Mouse (Mus musculus) c-Kit-positive CD71-positive TER-119-positive erythroid progenitor cells, embryonic 14.5 days (primary cell): ENCODE results near the gene Ostc.

Experiments used
- DNase-seq: peaks from one replicate; pipeline ENCODE4 v3.0.0-alpha.2; 2013; ENCODE audit warnings: low spot score

The Ostc gene

DNA sequence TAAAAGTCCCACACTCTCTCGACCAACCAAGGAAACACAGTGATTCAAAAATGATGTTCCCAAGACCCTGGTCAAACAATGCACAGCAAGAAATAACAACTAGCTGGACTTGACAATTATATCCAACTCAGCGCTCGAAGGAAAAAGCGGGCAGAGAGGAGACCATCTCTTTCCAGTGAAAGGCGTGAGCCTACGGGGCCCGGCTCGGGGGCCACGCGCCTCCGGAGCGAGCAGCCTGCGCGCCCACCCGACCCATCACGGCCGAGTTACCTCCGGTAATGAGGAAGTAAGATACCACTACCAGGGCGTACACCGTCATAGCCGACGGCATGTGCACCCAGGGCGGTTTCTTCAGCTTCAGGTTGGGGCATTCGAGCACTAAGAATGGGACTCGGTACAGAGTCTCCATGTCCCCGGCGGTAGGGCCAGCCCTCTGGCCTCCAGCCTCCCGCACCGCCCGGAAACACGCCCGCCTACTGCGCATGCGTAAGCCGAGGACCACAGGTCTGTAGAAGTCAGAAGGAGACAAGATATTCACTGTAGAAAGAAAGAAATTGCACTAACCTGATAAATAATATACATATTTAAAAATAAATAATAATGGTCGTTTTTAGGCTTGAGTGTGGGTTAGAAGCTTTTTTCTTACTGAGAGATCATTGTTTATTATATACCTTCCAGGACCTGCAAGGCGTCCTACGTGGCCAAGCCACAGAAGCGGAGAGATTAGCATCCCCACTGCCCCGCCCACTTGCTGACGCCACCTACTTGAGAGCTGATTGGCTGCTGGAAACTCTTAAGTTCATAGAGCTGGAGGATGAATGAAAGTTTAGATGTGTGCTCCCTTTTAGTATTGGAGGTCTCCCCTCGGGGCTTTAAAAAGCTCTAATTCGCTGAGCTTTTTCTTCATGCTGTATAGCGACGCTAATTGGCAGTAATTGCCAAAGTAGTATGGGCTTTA, at the start of gene Ostc:
TSS of gene Ostc (minus strand) at position 478 of the 958 bp plus-strand sequence.
- peak; percentile 98 for DNase-seq

GRCm38 (mm10) chr3:130758157-130758841, 49.1 kb upstream of the Ostc start:
- no peak for DNase-seq

DNA sequence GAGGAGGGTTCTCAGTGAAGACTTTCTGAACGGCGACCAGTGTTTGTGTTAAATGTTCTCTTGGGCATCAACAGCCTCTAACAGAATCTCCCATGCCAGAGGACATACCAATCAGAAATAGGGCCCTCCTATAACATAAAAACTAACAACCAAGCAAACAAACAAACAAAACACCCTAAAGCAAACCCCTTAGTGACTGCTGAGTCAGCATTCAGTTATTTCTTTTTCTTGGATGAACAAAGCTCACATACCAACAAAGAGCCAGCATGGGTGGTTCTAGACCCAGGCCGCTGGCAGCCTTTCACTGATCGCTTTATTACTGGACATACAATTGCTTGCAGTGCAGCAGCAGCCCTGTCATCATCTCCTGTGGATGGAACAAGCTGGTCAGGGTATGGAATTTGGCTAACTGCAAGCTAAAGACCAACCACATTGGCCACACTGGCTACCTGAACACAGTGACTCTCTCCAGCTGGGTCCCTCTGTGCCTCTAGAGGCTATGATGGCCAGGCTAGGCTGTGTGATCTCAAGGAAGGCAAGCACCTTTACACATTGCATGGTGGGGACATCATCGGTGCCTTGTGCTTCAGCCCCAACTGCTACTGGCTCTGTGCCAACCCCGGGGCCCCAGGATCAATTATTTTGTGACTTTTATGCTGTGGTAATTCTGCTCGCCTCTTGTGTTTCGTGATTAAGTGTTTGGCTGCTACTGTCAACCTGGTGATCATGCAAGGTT, 48.0 kb upstream of the Ostc start:
- no peak for DNase-seq

GRCm38 (mm10) chr3:130749206-130749605, 40.0 kb upstream of the Ostc start:
- no peak for DNase-seq

DNA sequence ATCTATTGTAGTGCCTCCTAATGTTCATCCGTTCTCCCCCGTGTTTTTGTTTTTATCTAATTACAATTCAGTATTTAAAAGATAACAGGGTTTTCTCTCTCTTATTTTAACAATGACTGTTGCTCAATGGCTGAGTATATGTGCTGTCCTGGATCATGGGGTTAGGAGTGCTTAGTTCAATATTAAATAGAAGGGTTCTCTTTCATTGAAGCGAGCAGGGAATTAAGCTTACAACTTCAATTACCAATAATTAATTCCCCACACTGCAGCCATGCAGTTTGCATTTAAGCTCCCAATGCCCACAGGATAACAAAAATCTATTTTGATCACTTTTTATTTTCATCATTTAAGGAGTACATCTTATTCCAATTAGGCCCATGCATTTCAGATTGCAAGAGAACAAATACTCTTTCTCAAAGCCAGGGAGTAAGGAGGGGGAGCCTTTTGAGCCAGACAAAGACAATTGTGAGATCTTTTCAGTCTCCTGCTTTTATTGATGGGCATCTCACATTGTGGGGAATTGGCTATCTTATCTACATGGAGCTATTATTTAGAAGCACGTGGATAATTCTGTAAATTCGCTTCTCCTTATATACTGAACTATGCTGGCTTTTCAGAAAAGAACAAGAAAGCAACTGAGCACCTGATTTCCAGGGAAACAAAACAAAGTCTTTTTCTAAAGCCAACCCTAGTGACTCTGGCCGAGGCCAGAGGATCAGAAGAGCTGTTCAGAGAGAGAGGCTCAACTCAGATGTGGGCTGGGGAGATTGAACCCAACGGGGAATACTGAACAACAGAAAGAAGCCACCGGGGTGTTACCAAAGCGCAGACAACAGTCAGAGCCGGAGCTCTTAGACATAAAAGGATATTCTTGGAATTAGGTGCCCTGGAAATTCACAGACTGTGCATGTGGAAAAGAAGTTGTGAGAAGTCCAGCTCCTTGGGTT, 37.7 kb upstream of the Ostc start:
- DNase-seq = no peak

GRCm38 (mm10) chr3:130737652-130738361, 28.6 kb upstream of the Ostc start:
- DNase-seq = no peak

DNA sequence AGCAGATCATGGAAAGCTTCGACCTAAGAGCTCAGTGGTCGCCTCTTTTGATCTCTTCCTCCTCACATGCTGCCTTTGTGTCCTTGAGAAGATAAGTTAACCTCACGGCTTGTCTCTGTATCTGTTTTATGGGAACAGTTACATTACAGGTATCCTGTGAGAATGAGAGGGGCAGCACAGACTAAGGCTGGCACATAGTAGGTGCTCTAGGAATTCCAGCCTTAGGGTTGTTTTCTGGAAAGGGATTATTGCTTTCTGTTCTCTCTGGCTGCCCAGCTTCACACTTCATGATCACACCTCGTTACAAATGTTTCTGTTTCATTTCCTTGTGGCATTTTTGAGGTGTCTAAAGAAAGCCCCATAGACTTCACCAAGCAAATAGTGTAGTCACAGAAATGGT, 27.5 kb upstream of the Ostc start:
- DNase-seq = no peak

- peak; percentile 89 for DNase-seq
These were observed 21.0 kb upstream of the Ostc start, which contains the start of gene Rpl34 for GRCm38 (mm10) chr3:130730189-130730653. Gene Rpl34 (minus strand): TSS chr3:130730398.

GRCm38 (mm10) chr3:130729472-130730188, 20.4 kb upstream of the Ostc start:
- peak; percentile 55 for DNase-seq

DNA sequence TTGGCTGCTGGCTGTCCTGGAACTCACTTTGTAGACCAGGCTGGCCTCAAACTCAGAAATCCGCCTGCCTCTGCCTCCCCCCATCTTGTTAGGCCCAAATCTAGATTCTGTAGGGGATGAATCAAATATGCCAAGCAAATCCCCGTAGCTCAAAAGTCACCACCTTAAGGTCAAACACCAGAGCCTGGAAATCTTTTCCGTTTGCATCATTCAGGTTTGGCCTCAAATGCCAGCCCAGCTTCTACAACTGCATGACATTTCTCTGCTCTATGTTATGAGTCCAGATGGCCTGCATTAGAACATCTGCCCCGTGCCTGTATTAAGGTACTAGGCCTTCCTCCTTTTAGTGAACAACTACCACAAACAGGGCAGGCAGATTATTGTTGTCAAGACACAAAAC, 18.4 kb upstream of the Ostc start:
- no peak for DNase-seq

GRCm38 (mm10) chr3:130727036-130727435, 17.8 kb upstream of the Ostc start:
- DNase-seq = no peak

DNA sequence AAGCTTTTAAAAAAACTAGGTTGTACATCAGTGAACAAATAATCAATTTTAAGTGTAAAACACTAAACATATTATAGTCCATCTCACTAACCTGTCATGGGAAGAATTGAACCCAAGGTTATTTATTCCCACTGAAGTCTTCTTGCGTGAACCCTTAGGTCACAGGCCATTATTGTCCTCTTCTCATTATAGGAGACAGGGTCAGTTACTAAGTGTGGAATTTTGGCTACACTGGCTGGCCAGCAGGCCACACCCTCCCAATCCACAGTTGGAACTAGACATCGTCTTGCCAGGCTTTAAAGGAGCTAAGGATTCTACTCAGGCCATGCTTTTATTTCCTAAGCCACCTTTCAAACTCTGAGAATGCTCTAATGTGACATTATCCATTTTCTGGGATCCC, 16.5 kb upstream of the Ostc start:
- no peak for DNase-seq

DNA sequence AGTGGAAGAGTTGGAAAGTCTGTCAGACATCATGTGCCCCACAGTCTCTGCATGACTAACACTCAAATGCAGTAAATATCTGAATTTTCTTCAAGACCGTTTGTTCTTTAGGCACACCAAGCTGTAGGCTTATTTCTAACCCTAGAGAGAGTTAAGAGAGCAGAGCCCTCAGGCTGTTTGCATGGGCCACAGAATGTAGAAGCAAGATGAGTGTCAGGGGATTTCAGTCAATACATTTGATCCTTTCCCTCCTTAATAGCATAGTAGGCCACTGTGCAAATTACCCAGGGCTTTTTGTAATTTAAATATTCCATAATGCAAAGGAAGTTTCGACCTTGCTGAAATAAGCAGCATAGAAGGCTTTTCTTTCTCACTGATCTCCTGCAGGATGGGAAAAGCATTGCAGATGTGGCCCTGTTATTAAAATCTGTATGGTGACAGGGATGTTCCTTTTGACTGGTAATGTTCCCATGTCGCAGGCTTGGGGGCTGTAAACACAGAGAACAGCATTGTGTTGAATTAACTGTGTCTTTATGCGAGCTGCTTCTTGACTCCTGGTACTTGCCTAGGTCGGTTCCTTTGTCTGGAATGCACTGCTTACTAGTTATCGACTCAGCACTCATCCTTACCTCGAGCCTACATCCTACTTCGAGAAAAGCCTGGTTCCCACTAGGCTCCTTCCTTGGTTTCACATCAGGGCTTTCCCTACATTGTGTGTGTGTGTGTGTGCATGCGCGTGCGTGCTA, 13.7 kb upstream of the Ostc start:
- no peak for DNase-seq

- DNase-seq = no peak
These were observed 11.0 kb upstream of the Ostc start for GRCm38 (mm10) chr3:130720225-130720624.

DNA sequence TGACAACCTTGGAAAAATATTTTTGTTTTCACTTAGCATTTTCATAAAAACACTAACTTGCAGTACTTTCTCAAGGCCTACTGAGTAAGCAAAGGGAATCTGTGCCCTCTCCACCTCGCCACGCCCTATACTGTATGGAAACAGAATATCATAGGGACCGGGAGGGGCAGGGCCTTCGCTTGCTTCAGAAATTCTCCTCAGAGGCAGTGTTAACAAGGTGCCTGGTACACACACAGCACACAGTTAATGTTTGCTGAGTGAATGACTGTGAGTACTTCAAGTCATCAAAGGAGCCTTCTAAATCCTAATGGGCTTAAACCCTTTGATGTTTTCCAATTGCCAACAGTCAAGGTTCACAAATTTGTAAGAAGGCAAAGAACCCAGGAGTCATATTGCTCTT, 9.6 kb upstream of the Ostc start:
- DNase-seq = no peak

DNA sequence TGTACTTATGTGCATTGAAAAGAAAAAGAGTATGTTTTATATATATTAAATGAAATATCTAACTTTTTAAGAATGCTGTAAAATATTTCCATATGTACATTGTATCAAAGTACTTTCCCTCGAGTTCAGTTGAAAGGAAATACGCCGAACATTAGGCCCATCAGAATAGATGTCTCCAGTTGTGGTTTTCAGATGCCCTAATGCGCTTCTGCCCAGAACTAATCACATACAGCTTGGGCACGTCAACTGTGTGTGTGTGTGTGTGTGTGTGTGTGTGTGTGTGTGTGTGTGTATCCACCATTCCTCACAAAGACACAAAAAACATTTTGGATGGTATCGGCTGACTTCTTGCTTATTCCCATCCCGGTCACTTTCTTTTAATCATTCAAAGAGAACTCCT, 7.3 kb upstream of the Ostc start:
- no peak for DNase-seq

GRCm38 (mm10) chr3:130714775-130715568, 5.7 kb upstream of the Ostc start:
- DNase-seq = peak; percentile 68

DNA sequence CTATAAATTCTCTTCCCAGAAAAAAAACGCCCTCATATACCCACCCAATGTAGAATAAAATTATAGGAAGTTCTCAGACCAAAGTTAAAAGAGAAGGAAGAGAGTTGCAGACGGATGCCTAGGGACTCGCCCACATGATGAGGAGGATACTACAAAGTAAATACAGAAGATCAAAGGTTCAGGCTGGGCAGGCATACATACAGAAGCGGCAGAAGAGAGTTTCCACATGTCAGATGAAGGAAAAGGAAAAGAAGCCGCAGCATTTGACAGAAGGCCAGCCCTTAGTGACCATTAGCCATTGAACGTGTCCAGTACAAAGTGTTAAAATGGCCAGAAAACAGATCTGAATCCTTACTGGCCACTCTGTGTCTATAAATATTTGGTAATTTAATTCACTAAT, 3.6 kb upstream of the Ostc start:
- no peak for DNase-seq
